Mouse (Mus musculus): ENCODE data around the gene Zfp954.

DNA sequence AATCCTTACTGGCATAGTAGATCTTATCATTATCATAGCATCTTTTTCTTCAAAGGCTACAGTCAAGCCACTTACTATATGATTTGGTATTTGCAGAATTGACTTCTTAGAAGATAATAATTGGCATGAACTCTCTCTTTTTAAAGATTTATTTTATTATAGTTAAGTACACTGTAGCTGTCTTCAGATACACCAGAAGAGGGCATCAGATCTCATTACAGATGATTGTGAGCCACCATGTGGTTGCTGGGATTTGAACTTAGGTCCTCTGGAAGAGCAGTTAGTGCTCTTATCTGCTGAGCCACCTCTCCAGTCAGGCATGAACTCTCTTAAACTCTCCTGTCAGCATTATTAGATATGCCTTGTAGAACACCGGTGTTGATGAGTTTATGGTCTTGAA, 22.9 kb upstream of the Zfp954 start:
- TF ChIP-seq CTCF (IDR thresholded peaks at IDR 0.05; ENCODE audit: low read depth) (no peak), EP300 (IDR thresholded peaks at IDR 0.05; ENCODE audit: low read depth) (no peak)
